Mouse (Mus musculus) adrenal gland, adult 8-10 months (tissue): ENCODE data around the gene Amy2a4. TPM values are rescaled to one million over a fixed set of nuclear protein-coding genes. Genes with fewer than 3 reads are reported as not detected.
"Not testable (repeated sequence)": the region's sequence is repeated elsewhere in the genome, so short reads cannot be mapped to it uniquely, and the experiment has no call there.

Experiments
- DNase-seq: peaks from one replicate; pipeline ENCODE4 v3.0.0; 2022
- total RNA-seq, 4 experiments: library from RNA; stranded (reverse); gene quantifications; 2 replicates each; pipeline ENCODE4 v1.2.4; 2022

Amy2a4 gene
- total RNA-seq: not detected

DNA sequence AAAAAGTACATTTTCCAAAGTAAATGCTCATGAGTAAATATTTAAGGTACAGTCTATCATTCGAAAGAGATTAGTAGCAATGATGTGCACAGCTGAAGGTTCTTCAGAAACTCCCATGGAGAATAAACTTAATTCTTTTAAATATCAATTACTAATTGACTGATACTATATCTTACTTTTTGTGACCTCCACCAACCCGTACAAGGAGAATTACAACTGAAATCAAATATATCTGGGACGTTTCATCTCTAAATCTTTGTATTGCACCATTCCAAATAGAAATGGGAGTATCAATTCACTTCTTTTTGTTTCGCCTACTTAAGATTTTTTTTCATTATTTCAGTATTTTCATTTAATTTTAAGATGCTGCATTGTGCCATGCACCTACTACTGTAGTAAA lies at the start of gene Amy2a4:
Gene Amy2a4, minus strand, starts transcription at position 101 of the 400 bp plus-strand sequence.
- not testable (repeated sequence) for DNase-seq

DNA sequence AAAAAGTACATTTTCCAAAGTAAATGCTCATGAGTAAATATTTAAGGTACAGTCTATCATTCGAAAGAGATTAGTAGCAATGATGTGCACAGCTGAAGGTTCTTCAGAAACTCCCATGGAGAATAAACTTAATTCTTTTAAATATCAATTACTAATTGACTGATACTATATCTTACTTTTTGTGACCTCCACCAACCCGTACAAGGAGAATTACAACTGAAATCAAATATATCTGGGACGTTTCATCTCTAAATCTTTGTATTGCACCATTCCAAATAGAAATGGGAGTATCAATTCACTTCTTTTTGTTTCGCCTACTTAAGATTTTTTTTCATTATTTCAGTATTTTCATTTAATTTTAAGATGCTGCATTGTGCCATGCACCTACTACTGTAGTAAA lies 32.7 kb upstream of the Amy2a4 start, which contains the start of gene Amy2a3:
Gene Amy2a3, minus strand, starts transcription at position 101 of the 400 bp plus-strand sequence.
- DNase-seq: not testable (repeated sequence)

DNA sequence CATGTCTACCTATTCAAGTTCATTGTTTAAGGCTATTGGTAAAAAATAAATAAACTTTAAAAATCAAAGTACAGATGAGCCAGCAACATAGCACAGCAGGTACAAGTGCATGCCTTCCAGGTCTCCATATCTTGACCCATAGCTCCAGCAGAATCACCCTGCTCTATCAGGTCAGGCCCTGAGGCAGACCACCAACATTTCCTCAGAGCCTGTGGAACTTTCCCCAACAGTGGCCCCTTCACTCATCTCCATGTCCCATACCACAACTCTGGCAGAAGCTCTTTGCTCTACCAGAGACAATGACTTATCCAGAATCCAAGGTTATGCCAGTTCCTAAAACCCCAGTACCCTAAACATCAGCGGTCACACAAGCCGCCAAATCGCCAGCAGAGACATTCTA lies 21.7 kb upstream of the Amy2a4 start:
- not testable (repeated sequence) for DNase-seq

DNA sequence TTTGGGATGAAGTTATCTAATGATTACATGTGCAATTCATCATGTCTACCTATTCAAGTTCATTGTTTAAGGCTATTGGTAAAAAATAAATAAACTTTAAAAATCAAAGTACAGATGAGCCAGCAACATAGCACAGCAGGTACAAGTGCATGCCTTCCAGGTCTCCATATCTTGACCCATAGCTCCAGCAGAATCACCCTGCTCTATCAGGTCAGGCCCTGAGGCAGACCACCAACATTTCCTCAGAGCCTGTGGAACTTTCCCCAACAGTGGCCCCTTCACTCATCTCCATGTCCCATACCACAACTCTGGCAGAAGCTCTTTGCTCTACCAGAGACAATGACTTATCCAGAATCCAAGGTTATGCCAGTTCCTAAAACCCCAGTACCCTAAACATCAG lies 11.0 kb downstream of the Amy2a4 start:
- not testable (repeated sequence) for DNase-seq

DNA sequence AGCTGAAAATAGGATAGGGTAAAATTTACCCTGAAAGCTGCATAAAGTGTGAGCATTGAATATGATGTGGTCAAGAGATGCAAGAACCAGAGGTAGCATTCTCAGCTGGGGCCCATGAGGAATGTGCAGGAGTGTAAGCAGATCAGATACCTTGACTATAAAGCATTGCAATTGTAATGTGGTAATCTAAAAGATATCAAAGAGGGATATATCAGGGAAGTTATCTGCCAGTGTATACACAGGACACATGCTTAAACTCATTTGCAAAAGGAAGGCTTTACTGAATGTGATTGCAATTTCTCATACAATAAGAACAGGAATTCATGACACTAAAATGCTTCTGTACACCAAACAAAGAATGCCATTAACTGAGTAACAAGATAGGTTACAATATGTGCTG lies 11.7 kb downstream of the Amy2a4 start:
- DNase-seq: not testable (repeated sequence)

DNA sequence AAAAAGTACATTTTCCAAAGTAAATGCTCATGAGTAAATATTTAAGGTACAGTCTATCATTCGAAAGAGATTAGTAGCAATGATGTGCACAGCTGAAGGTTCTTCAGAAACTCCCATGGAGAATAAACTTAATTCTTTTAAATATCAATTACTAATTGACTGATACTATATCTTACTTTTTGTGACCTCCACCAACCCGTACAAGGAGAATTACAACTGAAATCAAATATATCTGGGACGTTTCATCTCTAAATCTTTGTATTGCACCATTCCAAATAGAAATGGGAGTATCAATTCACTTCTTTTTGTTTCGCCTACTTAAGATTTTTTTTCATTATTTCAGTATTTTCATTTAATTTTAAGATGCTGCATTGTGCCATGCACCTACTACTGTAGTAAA lies 32.5 kb downstream of the Amy2a4 start, which contains the start of gene Amy2a5:
Gene Amy2a5, minus strand, starts transcription at position 101 of the 400 bp plus-strand sequence.
- not testable (repeated sequence) for DNase-seq

Other genes with a start within 250 kb of the Amy2a4 start
- under 1 TPM in 3 of 4 experiments, not detected in 1; 0.08 to 0.14 (median 0.09) TPM for gene Amy2a5, start 32.6 kb downstream of the Amy2a4 start, total RNA-seq
- not detected for gene Amy2a3, start 32.6 kb upstream of the Amy2a4 start, total RNA-seq
- not detected for gene Amy2a2, start 65.2 kb upstream of the Amy2a4 start, total RNA-seq
- not detected for gene Amy2a1, start 241.0 kb upstream of the Amy2a4 start, total RNA-seq